Mouse (Mus musculus) liver, adult 2 months (tissue): Measurements from ENCODE around the gene Tgfbrap1. TPM values are rescaled to one million over a fixed set of nuclear protein-coding genes. Genes with fewer than 3 reads are reported as not detected.

Experiments
- DNase-seq: peaks from one replicate; pipeline ENCODE4 v3.0.0-alpha.2; 2011; ENCODE audit warnings: low read depth, low spot score; ENCODE audit errors: extremely low read depth
- H3K27ac ChIP-seq: fragments of 200-500 bp; replicated peaks from 2 replicates; pipeline ENCODE4 v1.5.1; 2012; ENCODE audit warnings: low read depth, mild to moderate bottlenecking, control low read depth, inconsistent platforms, low read length; ENCODE audit not compliant: insufficient read depth
- H3K27me3 ChIP-seq: fragments of 200-500 bp; 2 replicates; pipeline ENCODE4 v1.6.1; 2012; ENCODE audit warnings: mild to moderate bottlenecking, moderate library complexity, low read length, inconsistent platforms; ENCODE audit not compliant: control insufficient read depth, insufficient read depth
- H3K36me3 ChIP-seq: fragments of 200-500 bp; 2 replicates; pipeline ENCODE4 v1.6.1; 2012; ENCODE audit warnings: low read length, inconsistent platforms; ENCODE audit not compliant: control insufficient read depth, insufficient read depth
- H3K4me1 ChIP-seq: fragments of 200-500 bp; 2 replicates; pipeline ENCODE4 v1.6.1; 2011; ENCODE audit warnings: low read length; ENCODE audit not compliant: control insufficient read depth, insufficient read depth
- H3K4me3 ChIP-seq: fragments of 200-500 bp; 2 replicates; pipeline ENCODE4 v1.5.1; 2011; ENCODE audit warnings: low read depth, mild to moderate bottlenecking, control low read depth, low read length, moderate library complexity; ENCODE audit not compliant: insufficient read depth
- H3K79me2 ChIP-seq: fragments of 200-500 bp; 2 replicates; pipeline ENCODE4 v1.6.1; 2012; ENCODE audit warnings: inconsistent platforms, mild to moderate bottlenecking, low read length, moderate library complexity; ENCODE audit not compliant: control insufficient read depth, insufficient read depth
- H3K9ac ChIP-seq: fragments of 200-500 bp; 2 replicates; pipeline ENCODE4 v1.6.1; 2012; ENCODE audit warnings: low read depth, mild to moderate bottlenecking, control low read depth, inconsistent platforms, low read length
- CTCF ChIP-seq: fragments of 200-500 bp; IDR thresholded peaks from 2 replicates; pipeline ENCODE4 v1.5.1; 2011; ENCODE audit warnings: low read depth, low read length, control low read depth
- POLR2A ChIP-seq: fragments of 200-500 bp; IDR thresholded peaks from 2 replicates; pipeline ENCODE4 v1.6.1; 2011; ENCODE audit warnings: low read length, control low read depth; ENCODE audit not compliant: insufficient read depth; ENCODE audit errors: extremely low read depth
- WGBS: fragments of 180-500 bp; shearing (Covaris S2); methylation state at CpG from one replicate; pipeline ENCODE4 v1.1.7; 2018; 5-methylcytosine and 5-hydroxymethylcytosine counted together
- polyA plus RNA-seq: library from polyadenylated mRNA; depleted of rRNA; stranded (reverse); fragments of >200 nt; gene quantifications from 2 replicates; pipeline ENCODE4 v1.2.3, GENCODE M21; 2012
- total RNA-seq: library from RNA; depleted of rRNA; stranded (reverse); fragments of >200 nt; gene quantifications from 2 replicates; pipeline ENCODE4 v1.2.3, GENCODE M21; 2014

The Tgfbrap1 gene
- total and polyA plus RNA-seq, 2 experiments, result 11.0 to 17.2 TPM

DNA sequence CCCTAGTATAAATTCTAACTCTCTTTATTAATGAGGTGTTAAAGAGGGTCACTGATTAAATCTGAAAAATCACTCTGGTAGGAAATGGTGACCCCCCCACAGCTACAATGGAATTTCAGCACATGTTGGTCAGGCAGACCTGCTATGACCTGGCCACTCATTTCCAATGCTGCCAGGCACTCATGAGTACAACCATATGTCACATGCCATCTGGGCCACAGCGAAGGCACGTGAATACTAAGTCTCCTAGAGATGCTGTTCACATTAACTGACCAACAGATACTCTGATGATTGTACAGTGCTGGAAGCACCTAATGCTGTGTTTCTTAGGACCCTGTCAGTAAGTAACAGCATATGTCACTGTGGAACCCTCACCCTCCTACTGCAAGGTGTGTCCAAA, 23.6 kb downstream of the Tgfbrap1 start:
- Histone ChIP-seq H3K79me2 (peaks cover 14% of the 10 kb centered on the region), H3K4me1 (no peaks in the 10 kb centered on the region; the same call in 1 of the 2 replicates), H3K9ac (no peak overlapping the region), H3K27ac (no peak overlapping the region), H3K27me3 (no peaks in the 10 kb centered on the region), H3K4me3 (no peak overlapping the region), H3K36me3 (peaks cover 24% of the 10 kb centered on the region)
- WGBS, result 97% methylated on average over 2 of the region's 2 CpGs
- TF ChIP-seq CTCF, result no peak
- TF ChIP-seq POLR2A, result no peak
- DNase-seq, result no peak

DNA sequence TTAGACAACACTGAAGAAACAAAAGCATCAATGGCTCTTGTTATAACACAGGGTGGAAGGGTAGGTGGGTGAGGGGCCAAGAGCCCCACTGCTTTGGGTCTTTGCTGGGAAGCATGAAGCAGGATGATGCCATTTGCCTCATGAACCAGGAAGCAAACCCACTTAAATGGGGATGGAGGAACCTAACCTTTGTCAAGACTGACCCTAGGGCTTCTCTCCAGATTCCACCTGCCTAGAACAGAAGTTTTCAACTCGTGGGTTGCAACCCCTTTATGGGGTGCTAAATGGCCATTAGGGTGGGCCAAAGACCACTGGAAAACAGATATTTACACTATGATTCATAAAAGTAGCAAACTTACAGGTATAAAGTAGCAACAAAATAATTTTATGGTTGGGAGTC, 25.9 kb downstream of the Tgfbrap1 start:
- WGBS, result 79% methylated on average over 1 of the region's 1 CpGs
- Histone ChIP-seq H3K79me2 (peaks cover 8% of the 10 kb centered on the region), H3K36me3 (peaks cover 30% of the 10 kb centered on the region), H3K27ac (no peak overlapping the region), H3K4me1 (no peaks in the 10 kb centered on the region), H3K9ac (no peak overlapping the region), H3K4me3 (no peak overlapping the region), H3K27me3 (no peaks in the 10 kb centered on the region)
- no peak for DNase-seq
- TF ChIP-seq CTCF (no peak), POLR2A (no peak)

DNA sequence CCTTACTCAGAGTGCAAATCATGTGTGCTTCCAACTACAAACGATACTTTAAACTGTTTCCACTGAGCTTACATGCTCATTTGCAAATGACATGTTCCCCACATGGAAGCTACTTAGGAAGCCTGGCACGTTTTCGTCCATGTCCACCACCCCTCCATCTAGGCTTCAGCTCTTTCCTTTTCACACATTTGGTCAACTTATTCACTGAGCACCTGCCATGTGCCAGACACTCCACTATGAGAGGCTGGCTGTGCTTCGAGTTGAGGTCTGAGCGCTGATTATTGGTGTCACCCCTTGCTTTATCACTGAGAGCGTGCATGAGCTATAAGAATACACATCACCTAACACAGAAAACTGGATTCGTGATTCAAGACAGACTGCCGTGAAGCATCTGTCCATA, 26.4 kb downstream of the Tgfbrap1 start:
- H3K9ac ChIP-seq, result no peak overlapping the region
- no peak overlapping the region for H3K4me3 ChIP-seq
- H3K27ac ChIP-seq, result no peak overlapping the region
- H3K36me3 ChIP-seq, result peaks cover 36% of the 10 kb centered on the region
- no peak for TF ChIP-seq POLR2A
- no peak for TF ChIP-seq CTCF
- 94% methylated on average over 8 of the region's 8 CpGs for WGBS
- no peak for DNase-seq
- peaks cover 3% of the 10 kb centered on the region for H3K79me2 ChIP-seq
- no peaks in the 10 kb centered on the region for H3K27me3 ChIP-seq
- H3K4me1 ChIP-seq, result no peaks in the 10 kb centered on the region

DNA sequence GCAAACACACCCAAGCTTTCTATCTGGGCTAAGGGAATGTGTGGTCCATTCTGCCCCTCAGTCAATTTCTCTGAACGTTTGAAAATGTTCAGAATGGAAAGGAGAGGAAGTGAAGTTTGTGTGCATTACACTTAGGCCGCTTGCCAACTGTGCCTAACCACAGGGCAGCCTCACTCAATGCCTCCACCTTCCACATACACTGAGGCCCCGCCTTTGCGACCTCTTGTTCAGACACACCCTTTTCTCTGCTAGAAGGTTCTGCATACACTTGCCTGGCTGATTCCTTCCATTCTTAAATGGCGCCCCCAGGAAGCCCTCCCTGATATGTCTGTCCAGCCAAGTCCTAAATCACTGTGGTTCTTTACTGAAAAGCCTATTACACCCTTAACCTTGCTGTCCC, 27.7 kb downstream of the Tgfbrap1 start:
- H3K36me3 ChIP-seq, result peaks cover 46% of the 10 kb centered on the region
- no peaks in the 10 kb centered on the region for H3K4me1 ChIP-seq
- no peak for TF ChIP-seq CTCF
- TF ChIP-seq POLR2A, result no peak
- H3K9ac ChIP-seq, result no peak overlapping the region
- H3K27ac ChIP-seq, result no peak overlapping the region
- no peaks in the 10 kb centered on the region for H3K79me2 ChIP-seq
- 78% methylated on average over 5 of the region's 5 CpGs for WGBS
- no peak for DNase-seq
- H3K4me3 ChIP-seq, result no peak overlapping the region
- H3K27me3 ChIP-seq, result no peaks in the 10 kb centered on the region

DNA sequence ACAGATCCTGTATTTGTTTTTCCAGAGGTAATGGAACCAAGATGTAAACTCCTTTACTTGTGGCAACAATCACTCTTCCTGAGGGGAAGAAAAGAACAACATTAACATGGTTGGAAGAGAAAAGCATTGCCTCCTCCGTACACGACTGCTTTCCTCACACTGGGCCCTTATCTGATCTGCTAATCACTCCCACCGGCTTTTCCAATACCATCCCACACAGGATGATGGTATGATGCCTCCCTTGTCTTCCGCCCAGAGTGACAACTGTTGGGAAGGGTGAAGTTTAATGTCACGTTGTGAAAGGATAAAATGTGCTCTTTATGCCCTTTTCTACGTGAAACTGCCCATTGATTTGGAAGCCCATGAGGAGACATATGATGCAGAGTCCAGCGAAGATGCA, 30.9 kb downstream of the Tgfbrap1 start:
- H3K9ac ChIP-seq, result no peak overlapping the region
- H3K4me1 ChIP-seq, result no peaks in the 10 kb centered on the region
- DNase-seq, result no peak
- H3K36me3 ChIP-seq, result peaks cover 41% of the 10 kb centered on the region
- no peaks in the 10 kb centered on the region for H3K27me3 ChIP-seq
- TF ChIP-seq CTCF (no peak), POLR2A (no peak)
- no peak overlapping the region for H3K27ac ChIP-seq
- H3K79me2 ChIP-seq, result no peaks in the 10 kb centered on the region
- 82% methylated on average over 7 of the region's 7 CpGs for WGBS
- no peak overlapping the region for H3K4me3 ChIP-seq

DNA sequence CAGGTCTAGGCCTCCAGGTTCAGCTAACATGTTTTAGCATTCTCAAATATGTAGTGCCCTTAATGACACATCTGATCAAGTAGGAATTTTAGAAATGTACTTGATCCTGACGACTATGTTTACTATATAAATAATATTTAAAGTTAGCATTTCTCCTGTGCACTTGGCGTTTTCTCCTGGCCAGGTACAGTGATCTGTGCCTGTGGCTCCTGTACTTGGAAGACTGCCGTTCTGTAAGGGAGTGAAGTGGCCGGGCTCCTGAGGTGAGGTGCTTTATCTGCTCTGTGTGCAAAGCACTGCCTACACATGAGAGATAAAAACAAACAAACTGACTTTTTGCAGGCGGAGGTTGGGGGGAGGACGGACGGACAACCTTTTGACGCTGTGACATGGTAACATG, 31.9 kb downstream of the Tgfbrap1 start:
- no peaks in the 10 kb centered on the region for H3K79me2 ChIP-seq
- no peak overlapping the region for H3K27ac ChIP-seq
- DNase-seq, result no peak
- no peaks in the 10 kb centered on the region for H3K4me1 ChIP-seq
- whole genome bisulfite sequencing, result 86% methylated on average over 8 of the region's 8 CpGs
- H3K36me3 ChIP-seq, result peaks cover 41% of the 10 kb centered on the region
- H3K9ac ChIP-seq, result no peak overlapping the region
- H3K4me3 ChIP-seq, result no peak overlapping the region
- no peaks in the 10 kb centered on the region for H3K27me3 ChIP-seq
- no peak for TF ChIP-seq POLR2A
- no peak for TF ChIP-seq CTCF
